Mouse (Mus musculus) monocyte, adult 59 days (primary cell): Measurements from ENCODE around the gene Olfr1341. TPM values are rescaled to one million over a fixed set of nuclear protein-coding genes. Genes with fewer than 3 reads are reported as not detected.

Source experiments
- total RNA-seq, 2 experiments: library from RNA; stranded (reverse); gene quantifications; one replicate each; pipeline ENCODE4 v1.2.4; 2023

The Olfr1341 gene
- total RNA-seq = not detected

DNA sequence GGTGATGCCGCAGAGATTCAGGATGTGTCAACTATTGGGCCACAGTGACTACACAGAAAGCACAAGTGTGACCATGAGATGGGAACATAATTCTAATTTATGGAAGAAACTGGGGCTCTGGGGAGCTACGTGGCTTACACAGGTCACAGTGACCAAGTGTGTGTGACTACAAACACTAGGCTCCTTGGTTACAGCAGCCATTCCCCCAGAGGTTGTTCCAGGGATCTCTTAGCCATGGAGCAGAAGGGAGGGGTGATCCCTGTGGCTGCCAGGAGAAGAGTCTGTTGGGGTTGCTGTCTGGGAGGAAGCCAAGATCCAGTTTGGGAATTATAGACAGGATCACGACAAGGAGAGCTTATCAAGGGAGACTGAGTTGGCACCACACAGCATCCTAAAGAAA lies at the start of gene Olfr1341:
Gene Olfr1341, plus strand, starts transcription at position 301 of the 400 bp plus-strand sequence.

DNA sequence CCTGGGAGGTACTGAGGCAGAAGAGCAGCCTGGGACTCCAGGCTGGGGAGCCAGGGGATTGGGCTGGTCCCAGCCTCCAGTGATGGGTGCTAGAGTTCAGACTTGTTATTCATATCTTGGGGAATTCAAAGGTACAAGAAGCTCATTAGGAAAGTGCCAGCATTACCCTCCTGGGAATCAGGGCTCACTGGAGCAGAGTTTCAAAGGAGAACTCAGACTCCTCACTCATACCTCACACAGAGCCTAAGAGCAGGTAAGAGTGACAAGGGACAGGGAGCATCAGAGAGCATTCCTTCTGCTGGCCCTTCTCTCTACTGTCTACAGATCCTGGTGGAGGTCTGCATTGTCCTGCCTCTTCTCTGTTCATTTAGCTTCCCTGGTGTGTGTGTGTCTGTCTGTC lies 44.7 kb upstream of the Olfr1341 start, which contains the start of gene Olfr62:
Gene Olfr62, plus strand, starts transcription at position 301 of the 400 bp plus-strand sequence.

DNA sequence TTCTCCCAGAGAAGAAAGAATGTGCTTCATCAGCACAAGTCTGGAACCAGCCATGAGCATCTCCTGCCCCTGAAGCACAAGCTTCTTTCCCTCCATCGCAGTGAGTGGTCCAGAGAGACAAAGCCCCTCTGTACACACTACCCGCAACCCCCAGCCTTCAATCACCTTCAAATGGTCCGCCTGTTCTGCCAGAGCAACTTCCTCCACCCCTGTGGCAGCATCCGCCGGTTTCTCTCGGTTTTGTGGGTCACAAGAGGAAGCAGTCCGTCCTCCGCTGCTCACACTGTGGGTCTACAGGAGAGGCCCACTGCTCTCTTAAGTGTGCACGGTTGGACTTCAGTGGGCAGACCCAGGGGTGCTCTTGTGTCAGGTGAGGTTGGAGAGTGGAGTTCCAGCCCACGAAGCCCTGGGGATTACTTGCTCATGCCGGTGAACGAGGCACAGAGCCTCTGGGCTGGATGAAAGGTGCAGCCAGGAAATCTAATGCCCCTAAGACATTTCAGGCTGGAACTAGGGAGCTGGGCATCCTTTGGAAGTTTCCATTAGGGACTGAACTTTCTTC lies 10.8 kb upstream of the Olfr1341 start, which contains the start of gene Olfr1342:
Gene Olfr1342, minus strand, starts transcription at position 345 of the 562 bp plus-strand sequence.

DNA sequence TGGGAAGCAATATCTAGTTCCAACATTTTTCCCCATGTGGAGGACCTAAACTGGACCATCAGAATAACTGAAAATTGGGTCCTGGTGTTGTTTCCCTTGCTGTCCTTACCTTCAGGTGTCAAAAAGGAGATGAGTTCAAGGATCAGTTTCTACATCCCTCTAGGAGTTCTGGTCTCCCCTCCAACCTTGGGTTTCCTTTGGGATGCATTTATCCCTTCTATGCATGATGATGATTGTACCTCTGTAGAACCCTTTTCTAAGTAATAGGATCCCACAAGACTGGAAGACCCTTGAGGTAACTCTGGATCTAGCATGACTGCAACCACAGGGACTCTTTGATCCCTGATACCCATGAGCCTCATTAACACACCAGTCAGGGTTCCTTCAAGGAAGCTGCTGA lies 16.5 kb downstream of the Olfr1341 start, which contains the start of gene Olfr1340:
Gene Olfr1340, plus strand, starts transcription at position 301 of the 400 bp plus-strand sequence.

DNA sequence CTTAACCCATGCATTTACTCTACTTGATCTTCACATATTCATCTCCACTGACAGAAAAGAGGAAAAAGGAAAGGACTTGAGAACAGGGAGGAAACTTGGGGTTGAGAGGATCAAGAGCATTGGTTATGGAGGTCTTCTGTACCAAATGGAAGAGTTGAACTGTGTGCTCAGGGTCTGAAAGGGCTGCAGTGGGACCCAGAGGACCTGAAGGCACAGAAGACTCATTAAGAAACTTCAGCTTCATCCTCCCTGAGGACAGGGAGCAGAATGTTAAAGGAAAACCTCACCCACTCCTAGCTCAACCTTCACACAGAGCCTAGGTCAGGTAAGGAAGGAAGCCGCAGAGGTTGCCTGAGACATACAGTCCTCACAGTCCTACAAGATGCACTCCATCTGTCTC lies 28.6 kb downstream of the Olfr1341 start, which contains the start of gene Olfr1339:
Gene Olfr1339, plus strand, starts transcription at position 301 of the 400 bp plus-strand sequence.

DNA sequence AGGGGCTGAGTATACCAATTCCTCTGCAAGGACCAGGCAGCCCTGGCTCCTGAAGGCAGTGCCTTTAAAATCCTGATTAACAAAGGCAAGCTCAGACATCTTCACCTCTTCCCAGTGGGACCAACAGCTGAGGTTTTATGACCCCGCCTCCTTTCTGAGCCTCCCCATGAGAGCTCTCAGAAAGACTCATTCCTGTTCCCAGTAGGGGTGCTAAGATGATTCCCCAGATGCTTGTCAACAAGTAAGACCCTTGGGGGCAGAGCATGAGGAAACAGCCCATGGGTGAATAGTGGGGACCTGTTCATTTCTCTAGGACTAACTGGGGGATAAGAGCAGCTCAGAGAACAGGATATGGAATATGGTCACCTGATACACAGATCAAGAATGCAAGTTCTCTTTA lies 55.3 kb downstream of the Olfr1341 start, which contains the start of gene Olfr1338:
Gene Olfr1338, minus strand, starts transcription at position 101 of the 400 bp plus-strand sequence.

Other genes starting within 250 kb of the Olfr1341 start
- gene Mpl, start 246.0 kb upstream of the Olfr1341 start, total RNA-seq = not detected
- gene Tie1, start 213.5 kb upstream of the Olfr1341 start, total RNA-seq = 1 to 10 TPM in 1 of 2 experiments, under 1 TPM in 1; 0.45 to 1.5 TPM
- not detected for gene 2610528J11Rik, start 176.5 kb upstream of the Olfr1341 start, total RNA-seq
- gene Tmem125, start 159.5 kb upstream of the Olfr1341 start, total RNA-seq = not detected
- gene Cfap57, start 82.7 kb upstream of the Olfr1341 start, total RNA-seq = not detected
- 10 to 100 TPM; 37.4 to 38.0 TPM for gene Ebna1bp2, start 82.7 kb upstream of the Olfr1341 start, total RNA-seq
- gene Olfr62, start 44.6 kb upstream of the Olfr1341 start, total RNA-seq = not detected
- not detected for gene Olfr1342, start 10.8 kb upstream of the Olfr1341 start, total RNA-seq
- not detected for gene Olfr1340, start 16.6 kb downstream of the Olfr1341 start, total RNA-seq
- not detected for gene Olfr1339, start 28.7 kb downstream of the Olfr1341 start, total RNA-seq
- not detected for gene Olfr1338, start 55.2 kb downstream of the Olfr1341 start, total RNA-seq
- not detected for gene Olfr1337, start 79.1 kb downstream of the Olfr1341 start, total RNA-seq
- gene Olfr1335, start 106.4 kb downstream of the Olfr1341 start, total RNA-seq = not detected
- gene Olfr1333, start 132.8 kb downstream of the Olfr1341 start, total RNA-seq = not detected
- gene Olfr1331, start 161.1 kb downstream of the Olfr1341 start, total RNA-seq = not detected
- not detected for gene Olfr1330, start 185.1 kb downstream of the Olfr1341 start, total RNA-seq
- gene Olfr1329, start 213.9 kb downstream of the Olfr1341 start, total RNA-seq = not detected
- gene Olfr1328, start 235.1 kb downstream of the Olfr1341 start, total RNA-seq = not detected